Mouse (Mus musculus) CH12.LX (cell line): ENCODE data around the gene Nfic. TPM values are rescaled to one million over a fixed set of nuclear protein-coding genes. Genes with fewer than 3 reads are reported as not detected.

Source experiments
- DNase-seq: peaks from one replicate; pipeline ENCODE4 v3.0.0-alpha.2; 2013; ENCODE audit errors: extremely low read depth
- H3K27ac ChIP-seq: 2 replicates; pipeline ENCODE4 v1.5.1; 2012; ENCODE audit warnings: low read depth, mild to moderate bottlenecking, control low read depth, moderate library complexity; ENCODE audit not compliant: insufficient read depth
- H3K27me3 ChIP-seq: replicated peaks from 2 replicates; pipeline ENCODE3; 2012; ENCODE audit warnings: inconsistent platforms
- H3K36me3 ChIP-seq, 2 experiments: replicated peaks in 1 of 2; 2 replicates each; pipeline versions ENCODE3 to v1.6.1; 2012; ENCODE audit warnings: inconsistent platforms in 1 of 2, low read length in 1 of 2, mild to moderate bottlenecking in 1 of 2, mixed read lengths in 1 of 2, moderate library complexity in 1 of 2; ENCODE audit not compliant: control insufficient read depth in 1 of 2, insufficient read depth in 1 of 2
- H3K4me1 ChIP-seq, 2 experiments: 2 replicates each; pipeline ENCODE4 v1.6.1; 2012; ENCODE audit warnings: inconsistent platforms in 1 of 2, moderate library complexity in 1 of 2; ENCODE audit not compliant: insufficient read depth in 2 of 2, control insufficient read depth in 1 of 2
- H3K4me2 ChIP-seq: 2 replicates; pipeline ENCODE4 v1.6.1; 2012; ENCODE audit warnings: low read depth, mild to moderate bottlenecking, control low read depth; ENCODE audit not compliant: poor library complexity, insufficient read depth, severe bottlenecking
- H3K4me3 ChIP-seq, 3 experiments: fragments of 150-350 bp in 1 of 3; sonication (generic) in 1 of 3; replicated peaks in 1 of 3; 2 replicates each; pipeline versions ENCODE3 to v1.5.1; 2011 to 2012; ENCODE audit warnings: low read depth in 2 of 3, low read length in 2 of 3, mild to moderate bottlenecking in 2 of 3, moderate library complexity in 2 of 3, control low read depth in 1 of 3, improper control_type of control experiment in 1 of 3, inconsistent platforms in 1 of 3, mixed read lengths in 1 of 3; ENCODE audit not compliant: poor library complexity in 1 of 3
- H3K79me2 ChIP-seq: replicated peaks from 2 replicates; pipeline ENCODE4 v1.6.1; 2012; ENCODE audit warnings: mild to moderate bottlenecking, moderate library complexity; ENCODE audit not compliant: control insufficient read depth, poor library complexity, insufficient read depth, severe bottlenecking; ENCODE audit errors: extremely low read depth
- H3K9ac ChIP-seq: 2 replicates; pipeline ENCODE4 v1.6.1; 2012; ENCODE audit warnings: low read depth, mild to moderate bottlenecking, control low read depth, moderate library complexity; ENCODE audit not compliant: insufficient read depth
- H3K9me3 ChIP-seq: replicated peaks from 2 replicates; pipeline ENCODE3; 2012; ENCODE audit warnings: low read length, inconsistent platforms, mixed read lengths
- CHD1 ChIP-seq: IDR thresholded peaks from 2 replicates; pipeline ENCODE4 v1.6.1; 2012; ENCODE audit warnings: low read depth, low read length, improper control_type of control experiment, inconsistent platforms
- CTCF ChIP-seq, 2 experiments: IDR thresholded peaks in 1 of 2; conservative IDR thresholded peaks in 1 of 2; 2 replicates each; pipeline ENCODE4 v1.5.1; 2011 to 2012; ENCODE audit warnings: low read depth in 2 of 2, low read length in 2 of 2, improper control_type of control experiment in 1 of 2, inconsistent platforms in 1 of 2, mild to moderate bottlenecking in 1 of 2, moderate library complexity in 1 of 2
- E2F4 ChIP-seq: IDR thresholded peaks from 2 replicates; pipeline ENCODE4 v1.6.1; 2011; ENCODE audit warnings: low read depth, low read length, improper control_type of control experiment; ENCODE audit not compliant: insufficient replicate concordance
- ELF1 ChIP-seq: IDR thresholded peaks from 2 replicates; pipeline ENCODE4 v1.6.1; 2014; ENCODE audit warnings: low read depth, mild to moderate bottlenecking, inconsistent platforms, low read length, improper control_type of control experiment
- ETS1 ChIP-seq: conservative IDR thresholded peaks from 2 replicates; pipeline ENCODE4 v1.6.1; 2012; ENCODE audit warnings: low read depth, mild to moderate bottlenecking, inconsistent platforms, low read length, improper control_type of control experiment, moderate library complexity
- GABPA ChIP-seq: IDR thresholded peaks from 2 replicates; pipeline ENCODE4 v1.6.1; 2012; ENCODE audit warnings: low read depth, low read length, improper control_type of control experiment, inconsistent platforms; ENCODE audit not compliant: insufficient replicate concordance
- HCFC1 ChIP-seq: IDR thresholded peaks from 2 replicates; pipeline ENCODE4 v1.6.1; 2012; ENCODE audit warnings: low read depth, mild to moderate bottlenecking, inconsistent platforms, low read length, improper control_type of control experiment
- MAFK ChIP-seq: IDR thresholded peaks from 2 replicates; pipeline ENCODE4 v1.6.1; 2011; ENCODE audit warnings: low read length, improper control_type of control experiment; ENCODE audit not compliant: insufficient replicate concordance
- MAZ ChIP-seq: IDR thresholded peaks from 2 replicates; pipeline ENCODE4 v1.6.1; 2012; ENCODE audit warnings: low read depth, mild to moderate bottlenecking, inconsistent platforms, low read length, improper control_type of control experiment, moderate library complexity
- MEF2A ChIP-seq: IDR thresholded peaks from 2 replicates; pipeline ENCODE4 v1.6.1; 2014; ENCODE audit warnings: low read depth, mild to moderate bottlenecking, inconsistent platforms, low read length, improper control_type of control experiment, borderline replicate concordance
- MXI1 ChIP-seq: IDR thresholded peaks from 2 replicates; pipeline ENCODE4 v1.6.1; 2011; ENCODE audit warnings: mild to moderate bottlenecking, low read depth, low read length, improper control_type of control experiment
- MYC ChIP-seq: IDR thresholded peaks from 2 replicates; pipeline ENCODE4 v1.6.1; 2011; ENCODE audit warnings: low read depth, mild to moderate bottlenecking, improper control_type of control experiment, low read length
- NRF1 ChIP-seq: IDR thresholded peaks from 2 replicates; pipeline ENCODE4 v1.6.1; 2014; ENCODE audit warnings: low read depth, mild to moderate bottlenecking, inconsistent platforms, low read length, improper control_type of control experiment, moderate library complexity
- PAX5 ChIP-seq: IDR thresholded peaks from 2 replicates; pipeline ENCODE4 v1.6.1; 2012; ENCODE audit warnings: low read length, inconsistent platforms, mixed read lengths
- POLR2A ChIP-seq: IDR thresholded peaks from 2 replicates; pipeline ENCODE4 v1.6.1; 2011; ENCODE audit warnings: low read depth, mild to moderate bottlenecking, improper control_type of control experiment, low read length
- POLR2AphosphoS2 ChIP-seq: IDR thresholded peaks from 2 replicates; pipeline ENCODE4 v1.6.1; 2011; ENCODE audit warnings: low read depth, low read length, improper control_type of control experiment
- SIN3A ChIP-seq: IDR thresholded peaks from 2 replicates; pipeline ENCODE4 v1.6.1; 2012; ENCODE audit warnings: low read length, improper control_type of control experiment, inconsistent platforms
- SMC3 ChIP-seq: IDR thresholded peaks from 2 replicates; pipeline ENCODE4 v1.6.1; 2011; ENCODE audit warnings: low read depth, low read length, improper control_type of control experiment
- TBP ChIP-seq: conservative IDR thresholded peaks from 2 replicates; pipeline ENCODE4 v1.6.1; 2011; ENCODE audit warnings: low read depth, low read length, improper control_type of control experiment
- TCF12 ChIP-seq: IDR thresholded peaks from 2 replicates; pipeline ENCODE4 v1.6.1; 2014; ENCODE audit warnings: low read depth, mild to moderate bottlenecking, inconsistent platforms, low read length, improper control_type of control experiment
- USF1 ChIP-seq: IDR thresholded peaks from 2 replicates; pipeline ENCODE4 v1.6.1; 2014; ENCODE audit warnings: low read depth, mild to moderate bottlenecking, inconsistent platforms, low read length, improper control_type of control experiment
- USF2 ChIP-seq: conservative IDR thresholded peaks from 2 replicates; pipeline ENCODE4 v1.6.1; 2011; ENCODE audit warnings: low read depth, low read length, improper control_type of control experiment
- ZC3H11A ChIP-seq: IDR thresholded peaks from 2 replicates; pipeline ENCODE4 v1.6.1; 2012; ENCODE audit warnings: low read depth, mild to moderate bottlenecking, inconsistent platforms, low read length, improper control_type of control experiment
- ZKSCAN1 ChIP-seq: IDR thresholded peaks from 2 replicates; pipeline ENCODE4 v1.6.1; 2012; ENCODE audit warnings: low read depth, inconsistent platforms, low read length, improper control_type of control experiment, borderline replicate concordance
- ZMIZ1 ChIP-seq: IDR thresholded peaks from 2 replicates; pipeline ENCODE4 v1.6.1; 2012; ENCODE audit warnings: low read depth, mild to moderate bottlenecking, inconsistent platforms, low read length, improper control_type of control experiment
- dilution Hi-C: fragments of 300-500 bp; cut with MboI; formaldehyde crosslinking; loops from 2 replicates; pipeline ENCODE4 v1.14.3; 2020; ENCODE audit warnings: low sequenced_read_pairs; ENCODE audit not compliant: extremely low pct_unique_long_range_greater_than_20kb, extremely low pct_ligation_motif_present
- in situ Hi-C: fragments of 300-500 bp; cut with MboI; formaldehyde crosslinking; loops from 3 replicates; pipeline ENCODE4 v1.14.3; 2019; ENCODE audit warnings: low sequenced_read_pairs, low pct_ligation_motif_present, low pct_unique_long_range_greater_than_20kb, mixed read lengths
- polyA plus RNA-seq: library from polyadenylated mRNA; unstranded; fragments of >175 nt; gene quantifications from 2 replicates; pipeline ENCODE4 v1.2.1, GENCODE M21; 2012; ENCODE audit warnings: low read depth; ENCODE audit not compliant: insufficient read length
- total RNA-seq, 2 experiments: library from RNA; depleted of rRNA; stranded (reverse); fragments of 300-350 nt in 1 of 2; fragments of >200 nt in 1 of 2; gene quantifications; 2 replicates each; pipeline ENCODE4 v1.2.3; 2012 to 2014

The Nfic gene
- total and polyA plus RNA-seq, 3 experiments: 0.07 to 4.7 (median 4.0) TPM

DNA sequence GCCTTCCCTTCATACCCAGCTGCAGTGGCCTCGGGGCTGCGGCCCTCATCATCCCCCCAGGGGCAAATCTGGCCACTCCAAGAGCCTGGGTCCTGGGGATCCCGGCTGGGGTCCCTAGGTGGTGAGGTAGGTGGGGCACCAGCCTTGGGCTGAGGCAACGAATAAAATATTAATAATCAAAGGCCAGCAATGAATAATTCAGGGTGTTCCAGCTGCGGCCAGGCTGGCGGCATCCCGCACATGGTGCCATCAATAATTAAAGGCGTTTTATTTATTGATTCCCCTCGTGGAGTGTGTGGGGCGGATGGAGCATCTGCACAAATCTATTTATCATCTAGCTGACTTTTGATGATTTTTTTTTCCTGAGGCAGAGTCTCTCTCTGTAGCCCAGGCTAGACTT is 51.9 kb downstream of the Nfic start:
- Histone ChIP-seq H3K4me3 (no peak overlapping the region), H3K27ac (no peak overlapping the region), H3K36me3 (peaks cover 76 to 79% of the 10 kb centered on the region in 2 experiments), H3K9me3 (no peaks in the 10 kb centered on the region), H3K4me1 (peaks cover 16 to 37% of the 10 kb centered on the region in 2 experiments), H3K79me2 (no peaks in the 10 kb centered on the region), H3K27me3 (no peaks in the 10 kb centered on the region), H3K9ac (no peak overlapping the region), H3K4me2 (no peak overlapping the region)
- in situ Hi-C loops (no loop called here), dilution Hi-C loops (no loop called here)
- DNase-seq: no peak
- no peak for TF ChIP-seq USF2
- TF ChIP-seq MEF2A: no peak
- TF ChIP-seq MYC: no peak
- no peak for TF ChIP-seq ZKSCAN1
- TF ChIP-seq POLR2AphosphoS2: no peak
- TF ChIP-seq PAX5: no peak
- no peak for TF ChIP-seq E2F4
- TF ChIP-seq MXI1: no peak
- no peak for TF ChIP-seq CHD1
- TF ChIP-seq ZMIZ1: no peak
- no peak for TF ChIP-seq POLR2A
- TF ChIP-seq ELF1: no peak
- TF ChIP-seq MAFK: no peak
- TF ChIP-seq SIN3A: no peak
- TF ChIP-seq CTCF (conservative IDR thresholded peaks at IDR 0.05 in 1 of 2, IDR thresholded peaks at IDR 0.05 in 1 of 2; ENCODE audit: low read depth in 2 of 2, low read length in 2 of 2): no peak
- TF ChIP-seq GABPA: no peak
- no peak for TF ChIP-seq ETS1
- no peak for TF ChIP-seq TBP

DNA sequence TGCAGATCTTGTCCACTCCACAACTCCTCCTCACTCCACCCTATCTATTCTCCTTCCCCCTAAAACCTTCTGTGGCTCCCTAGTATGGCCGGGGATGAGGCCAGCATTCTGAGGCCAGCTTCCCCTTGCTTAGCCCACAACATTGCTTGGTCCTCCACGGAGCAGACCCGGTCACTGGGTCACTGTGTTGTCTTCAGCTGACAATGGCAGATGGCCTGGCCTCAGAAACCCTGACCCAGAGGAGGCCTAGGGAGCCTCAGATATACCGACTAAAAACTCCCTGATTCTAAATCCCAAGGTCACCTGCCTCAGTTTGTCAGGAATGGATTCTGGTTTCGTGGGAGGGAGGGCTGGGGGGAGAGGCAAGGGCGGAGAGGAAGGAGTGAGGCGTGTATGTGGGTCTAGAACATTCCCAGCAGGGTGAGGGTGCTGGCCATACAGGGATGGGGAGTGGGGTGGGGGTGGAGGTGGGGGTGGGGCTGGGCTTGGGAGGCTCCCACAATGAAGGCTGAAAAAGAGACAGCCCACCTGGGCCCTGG is 53.1 kb downstream of the Nfic start:
- Histone ChIP-seq H3K4me2 (no peak overlapping the region), H3K27ac (no peak overlapping the region), H3K27me3 (no peaks in the 10 kb centered on the region), H3K9me3 (no peaks in the 10 kb centered on the region), H3K79me2 (no peaks in the 10 kb centered on the region), H3K4me3 (no peak overlapping the region), H3K4me1 (peaks cover 10 to 25% of the 10 kb centered on the region in 2 experiments), H3K36me3 (peaks cover 68 to 75% of the 10 kb centered on the region in 2 experiments), H3K9ac (no peak overlapping the region)
- in situ Hi-C loops (no loop called here), dilution Hi-C loops (no loop called here)
- TF ChIP-seq USF2 (no peak), TCF12 (no peak), ZC3H11A (no peak), ZKSCAN1 (no peak), HCFC1 (no peak), USF1 (no peak), ELF1 (no peak), SMC3 (no peak), MAZ (no peak), NRF1 (no peak)
- DNase-seq: no peak
